Mouse (Mus musculus) induced T-regulatory cell, adult 2 months (primary cell): ENCODE results near the gene Lcmt1.

Source experiments
- DNase-seq: peaks from one replicate; pipeline ENCODE4 v3.0.0-alpha.2; 2012; ENCODE audit warnings: low read depth

The Lcmt1 gene

DNA sequence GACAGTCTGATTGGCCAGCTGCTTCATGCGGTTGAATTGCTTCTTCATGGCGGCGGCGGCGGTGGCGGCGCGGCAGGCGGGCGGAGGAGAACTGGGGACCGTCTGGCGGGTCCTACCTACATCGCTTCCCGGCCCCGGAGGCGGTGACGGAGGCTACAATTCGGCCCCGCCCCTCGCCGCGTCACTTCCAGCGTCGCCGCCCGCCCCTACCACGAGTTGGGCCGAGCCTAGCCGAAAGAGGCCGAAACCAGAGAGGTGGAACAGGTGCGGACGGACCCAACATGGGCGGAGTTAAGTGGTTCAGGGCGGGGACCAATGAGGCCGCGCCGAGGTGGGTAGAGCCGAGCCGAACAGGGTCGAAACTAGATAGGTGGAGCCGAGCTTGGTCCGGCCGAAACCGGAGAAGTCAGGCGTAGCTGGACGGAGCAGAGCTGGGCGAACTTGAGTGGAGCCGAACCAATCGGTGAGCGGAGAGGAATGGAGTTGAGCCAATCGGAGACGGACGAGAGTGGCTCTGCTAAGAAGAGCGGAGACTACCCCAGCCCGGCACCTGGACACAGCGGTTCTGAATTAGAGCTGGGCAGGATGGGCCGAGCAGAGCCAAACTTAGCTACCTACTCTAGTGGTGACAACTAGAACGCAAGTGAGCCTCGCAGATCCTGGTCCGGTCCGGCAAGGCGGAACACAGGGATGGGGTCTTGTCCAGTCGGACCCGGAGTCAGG lies at the start of gene Lcmt1, which contains the start of gene Arhgap17:
Gene Lcmt1 (plus strand): TSS at position 26 of the 723 bp plus-strand sequence.
Gene Arhgap17 (minus strand): TSS at position 157 of the 723 bp plus-strand sequence.
- peak; percentile 98 for DNase-seq

DNA sequence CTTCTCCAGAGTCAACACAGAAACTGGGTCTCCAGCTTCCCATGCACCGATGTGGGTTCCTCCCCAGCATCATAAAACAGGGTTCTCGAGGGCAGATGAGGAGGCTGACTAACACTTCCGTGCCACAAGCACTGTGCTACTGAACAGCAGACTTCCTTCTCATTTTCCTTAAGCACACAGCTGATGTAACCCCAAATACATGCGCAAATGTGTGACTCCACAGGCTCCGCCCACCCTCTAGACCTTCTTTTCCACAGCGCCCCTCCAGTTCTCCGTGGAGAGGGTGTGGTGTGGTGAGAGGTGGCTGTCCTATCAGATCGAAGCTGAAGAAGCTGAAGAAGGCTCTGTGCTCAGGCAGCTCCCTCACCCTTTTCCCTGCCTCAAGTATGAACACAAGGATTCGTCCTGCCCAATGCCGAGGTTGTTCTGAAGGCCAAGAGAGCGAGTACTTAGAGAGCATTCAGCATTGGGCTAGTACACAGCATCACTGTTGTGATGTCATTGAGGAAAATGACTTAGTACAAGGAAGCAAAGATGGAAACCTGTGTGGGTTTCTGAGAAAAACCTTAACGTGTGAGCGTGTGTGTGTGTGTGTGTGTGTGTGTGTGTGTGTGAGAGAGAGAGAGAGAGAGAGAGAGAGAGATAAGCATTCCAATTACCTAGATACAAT lies 47.0 kb upstream of the Lcmt1 start:
- peak; percentile 82 for DNase-seq

DNA sequence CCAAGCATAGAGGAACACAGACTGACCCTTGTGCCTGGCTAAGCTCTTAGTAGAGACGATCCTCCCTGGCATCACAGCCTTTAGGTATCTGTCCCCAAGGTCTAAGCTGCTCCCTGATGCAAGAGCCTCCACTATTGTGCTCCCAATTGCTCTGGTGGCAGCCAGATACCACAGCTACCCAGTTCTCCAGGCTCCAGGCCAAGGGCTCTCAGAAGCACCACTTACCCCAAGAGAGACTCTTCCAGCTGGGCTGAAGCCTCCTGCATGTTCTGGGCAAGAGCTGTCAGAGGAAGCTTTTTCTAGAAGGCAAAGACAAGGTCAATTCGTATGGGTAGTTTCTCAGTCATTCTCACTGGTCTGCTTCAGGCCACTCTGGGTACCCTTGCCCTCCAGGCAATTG lies 46.2 kb upstream of the Lcmt1 start:
- no peak for DNase-seq

DNA sequence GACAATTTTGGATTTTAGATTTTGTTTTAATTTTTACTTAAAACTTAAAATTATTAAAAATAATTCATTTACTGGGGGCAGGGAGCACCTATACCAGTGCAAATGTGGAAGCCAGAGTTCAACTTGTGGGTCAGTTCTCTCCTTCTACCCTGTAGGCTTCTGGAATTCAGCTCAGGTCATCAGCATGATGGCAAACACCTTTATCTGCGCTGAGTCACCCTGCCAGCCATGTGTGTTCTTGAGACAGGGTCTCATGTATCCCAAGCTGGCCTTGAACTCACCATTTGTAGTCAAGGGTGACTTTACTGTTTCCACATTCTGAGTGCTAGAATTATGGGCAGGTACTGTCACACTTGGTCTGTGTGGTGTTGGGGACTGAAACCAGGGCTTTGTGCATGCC lies 45.5 kb upstream of the Lcmt1 start:
- no peak for DNase-seq

DNA sequence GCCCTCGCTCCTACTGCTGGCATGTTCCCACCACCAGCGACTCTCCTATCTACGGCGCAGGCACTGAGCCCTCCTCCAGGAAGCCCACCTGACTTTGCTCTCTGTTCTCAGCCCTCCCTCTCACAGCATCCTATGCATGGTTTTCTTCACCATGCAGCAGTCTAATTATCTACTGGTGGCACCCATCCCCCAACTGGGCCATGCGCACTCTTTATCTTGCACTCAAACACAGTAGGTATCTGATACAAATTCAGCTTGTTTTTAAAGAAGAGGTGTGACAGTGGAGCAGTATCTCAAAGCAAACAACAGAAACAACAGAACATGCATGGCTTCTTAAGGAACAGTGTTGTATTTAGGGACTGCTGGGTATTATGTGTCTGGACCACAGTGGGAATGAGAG lies 43.5 kb upstream of the Lcmt1 start:
- DNase-seq, result no peak

DNA sequence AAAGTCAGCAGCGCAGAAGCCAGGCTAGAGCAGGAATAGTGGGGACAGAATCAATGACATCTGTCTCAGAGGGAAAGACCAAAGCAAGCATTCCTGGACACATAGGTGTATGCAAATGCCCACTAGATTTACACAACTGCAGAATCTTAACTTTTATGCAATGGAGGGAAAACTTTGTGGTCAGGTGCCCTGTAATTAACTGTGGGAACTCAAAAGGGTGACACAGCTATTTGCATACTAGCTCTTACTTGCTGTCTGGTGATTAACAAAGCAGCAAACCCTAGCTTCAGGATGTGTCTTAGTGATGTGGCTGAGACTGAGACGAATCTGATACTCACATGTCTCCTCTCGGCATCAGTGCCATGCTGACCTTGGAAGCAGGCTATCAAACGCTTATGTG lies 42.7 kb upstream of the Lcmt1 start:
- DNase-seq, result no peak

DNA sequence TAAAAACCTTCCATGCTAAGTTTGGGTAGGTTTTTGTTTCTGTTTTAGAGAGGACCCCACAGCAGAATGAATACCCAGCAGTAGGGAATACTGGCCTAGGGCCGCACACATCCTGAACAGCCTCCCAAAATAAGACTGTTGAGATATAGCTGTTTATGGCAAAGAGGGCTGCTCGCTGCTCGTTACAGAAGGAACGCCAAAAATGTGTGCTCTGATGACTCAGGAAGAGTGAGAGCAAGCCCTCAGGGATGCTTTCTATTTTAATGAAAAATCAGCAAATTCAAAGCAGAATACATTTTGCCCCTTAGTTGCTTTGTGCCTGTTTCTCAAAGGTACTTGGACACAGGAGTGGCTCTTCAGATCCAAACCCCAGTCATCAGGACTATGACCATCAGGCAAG lies 41.7 kb upstream of the Lcmt1 start:
- DNase-seq, result no peak

DNA sequence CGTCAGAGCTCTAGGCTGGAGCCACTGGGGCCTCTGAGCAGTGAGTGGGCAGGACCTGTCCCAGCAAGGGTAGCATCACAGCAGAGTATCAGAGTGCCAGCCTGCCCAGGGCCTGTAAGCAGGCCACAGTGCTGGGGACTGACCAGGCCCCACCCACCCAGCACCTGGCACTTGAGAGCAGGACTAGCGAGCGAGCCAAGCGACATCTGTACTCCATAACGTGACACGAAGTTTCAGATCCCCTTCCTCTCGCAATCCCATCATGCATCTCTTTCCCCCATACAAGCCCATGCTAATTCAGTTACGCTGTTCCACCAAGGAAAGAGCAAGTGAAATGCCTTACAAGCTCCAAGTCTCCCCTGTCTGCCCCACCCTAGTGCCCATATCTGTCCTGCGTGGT lies 39.1 kb upstream of the Lcmt1 start:
- no peak for DNase-seq

DNA sequence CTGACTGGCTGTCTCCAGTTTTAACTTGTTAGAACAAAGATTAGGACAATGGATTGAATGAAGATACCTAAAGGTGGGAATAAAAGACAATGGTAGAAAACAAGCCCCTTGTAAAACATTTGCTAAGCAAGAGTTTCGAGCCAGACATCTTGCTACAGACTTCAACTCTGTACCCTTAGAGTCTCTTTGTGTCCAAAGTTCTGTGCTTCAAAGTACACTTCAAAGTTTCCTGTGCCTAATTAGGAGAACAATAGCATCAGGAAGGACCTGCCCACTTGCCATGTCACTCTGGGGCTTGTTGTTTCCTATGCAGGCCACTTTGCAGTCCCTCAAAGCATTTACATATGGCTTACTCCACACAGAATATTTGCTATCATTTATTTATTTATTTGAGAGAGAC lies 33.3 kb upstream of the Lcmt1 start:
- no peak for DNase-seq

DNA sequence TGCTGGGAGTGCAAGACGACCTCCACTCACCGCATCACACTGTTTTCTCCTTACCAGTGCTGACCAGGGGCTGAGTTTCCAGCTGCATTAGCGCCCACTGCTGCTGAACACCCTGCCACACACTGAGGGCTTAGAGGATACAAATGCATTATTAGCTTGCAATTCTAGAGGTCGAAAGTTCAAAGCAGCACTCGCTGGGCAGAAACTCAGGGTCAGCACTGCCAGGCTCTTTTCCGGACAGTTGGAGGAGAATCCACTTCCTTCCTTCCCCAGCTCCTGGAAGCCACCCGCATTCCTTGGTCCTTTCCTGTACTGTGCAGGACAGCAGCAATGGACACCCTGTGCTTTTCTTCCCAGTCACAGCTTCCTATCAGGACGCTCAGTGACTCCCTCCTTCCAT lies 31.2 kb upstream of the Lcmt1 start:
- DNase-seq, result no peak

DNA sequence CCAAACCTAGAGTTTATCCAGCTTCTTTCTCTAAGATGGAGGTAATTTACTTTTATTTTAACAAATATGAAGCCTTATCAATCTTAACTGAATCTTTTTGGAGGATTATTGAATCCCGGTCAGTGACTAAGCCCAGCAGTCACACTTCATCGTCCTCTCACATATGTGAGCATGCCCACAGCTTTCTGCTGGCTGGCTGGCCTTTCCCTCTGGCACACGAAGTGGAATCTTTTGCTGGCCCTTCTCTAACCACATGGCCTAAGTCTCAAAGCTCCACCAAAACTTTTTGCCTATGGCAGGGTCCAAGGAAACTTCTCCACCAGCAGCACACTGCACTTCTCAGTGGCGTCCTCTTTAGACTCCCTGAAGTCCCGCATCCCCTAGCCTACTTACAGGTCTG lies 27.7 kb upstream of the Lcmt1 start:
- DNase-seq, result no peak

DNA sequence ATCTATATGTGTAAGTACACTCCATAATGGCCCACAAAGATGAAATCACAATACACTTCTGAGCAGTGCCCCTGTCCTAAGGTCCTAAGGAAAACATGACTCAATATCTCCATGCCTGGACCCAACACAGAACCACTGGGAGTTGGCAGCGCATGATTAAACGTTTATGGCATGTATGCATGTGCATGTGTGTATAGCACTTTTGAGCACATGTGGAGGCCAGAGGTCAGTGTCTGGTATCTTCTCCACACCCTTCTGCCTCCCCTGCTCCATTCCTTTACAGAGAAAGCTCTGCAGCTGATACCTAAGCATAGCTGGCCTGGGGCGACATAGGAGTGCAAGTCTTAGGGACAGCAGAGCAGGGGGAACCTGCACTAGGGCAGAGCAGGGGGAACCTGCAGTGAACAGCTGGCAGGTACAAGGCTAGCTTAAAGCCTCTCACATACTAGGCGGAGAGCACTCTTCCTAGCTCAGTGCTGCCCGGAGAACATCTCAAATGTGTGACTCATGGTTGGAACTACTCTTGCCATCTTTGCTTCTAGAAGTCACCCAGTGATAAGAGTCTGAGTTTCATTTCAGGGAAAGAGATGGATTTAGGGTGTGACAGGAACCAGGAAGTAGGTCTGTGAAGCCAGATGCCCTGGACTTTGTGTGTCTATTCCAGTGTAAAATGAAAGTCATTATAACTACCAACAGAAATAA lies 25.4 kb upstream of the Lcmt1 start:
- DNase-seq, result no peak

DNA sequence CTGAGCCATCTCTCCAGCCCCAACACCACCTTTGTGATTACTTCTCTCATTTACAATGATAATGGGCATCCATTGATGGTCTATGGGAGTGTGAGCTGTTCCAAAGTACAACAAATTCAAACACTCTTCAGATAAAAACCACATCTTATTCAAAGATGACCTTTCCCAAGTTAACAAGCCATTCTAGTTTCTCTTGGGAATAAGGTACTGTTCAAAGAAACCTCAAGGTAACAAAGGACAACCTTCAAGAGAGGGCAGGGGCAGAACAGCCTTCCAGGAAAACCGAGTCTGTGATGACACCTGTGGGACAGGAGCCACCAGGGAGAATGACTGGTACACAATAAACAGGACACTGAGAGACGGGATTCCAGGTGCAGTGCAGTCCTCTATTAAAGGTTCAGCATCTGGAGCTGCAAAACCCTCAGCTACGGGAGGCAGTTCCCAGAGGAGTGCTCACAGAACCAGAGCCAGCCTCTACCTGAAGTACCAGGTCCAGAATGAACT lies 24.5 kb upstream of the Lcmt1 start:
- DNase-seq, result no peak

DNA sequence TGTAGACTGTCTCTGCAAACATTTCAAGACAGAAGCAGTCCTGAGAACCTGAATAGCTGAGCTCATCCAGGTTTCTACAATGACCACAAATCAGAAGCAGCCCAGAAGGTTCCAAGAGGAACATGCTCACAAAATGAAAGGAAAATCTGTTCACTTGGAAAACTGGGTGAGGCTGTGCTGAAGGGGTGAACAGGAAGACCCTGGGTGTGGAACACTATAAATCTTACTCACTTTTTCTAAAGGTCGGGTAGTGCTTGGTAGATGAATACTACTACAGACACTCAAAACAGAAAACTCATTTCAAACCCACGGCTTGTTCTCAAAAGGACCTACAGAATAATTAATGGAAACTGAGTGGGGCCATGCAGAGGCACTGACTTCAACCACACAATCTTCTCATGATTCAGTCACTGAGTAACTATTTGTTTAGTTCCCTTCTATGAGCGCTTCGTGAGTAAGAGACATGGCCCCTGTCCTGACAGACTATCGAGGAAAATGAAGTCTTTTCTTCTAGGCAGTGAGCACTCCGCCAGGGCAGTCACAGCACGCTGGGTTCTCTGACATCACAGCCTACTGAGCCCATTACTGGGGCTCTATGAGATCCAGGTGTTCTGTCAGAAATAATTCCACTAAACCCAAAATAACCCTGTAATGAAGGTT lies 22.8 kb upstream of the Lcmt1 start:
- DNase-seq, result no peak

DNA sequence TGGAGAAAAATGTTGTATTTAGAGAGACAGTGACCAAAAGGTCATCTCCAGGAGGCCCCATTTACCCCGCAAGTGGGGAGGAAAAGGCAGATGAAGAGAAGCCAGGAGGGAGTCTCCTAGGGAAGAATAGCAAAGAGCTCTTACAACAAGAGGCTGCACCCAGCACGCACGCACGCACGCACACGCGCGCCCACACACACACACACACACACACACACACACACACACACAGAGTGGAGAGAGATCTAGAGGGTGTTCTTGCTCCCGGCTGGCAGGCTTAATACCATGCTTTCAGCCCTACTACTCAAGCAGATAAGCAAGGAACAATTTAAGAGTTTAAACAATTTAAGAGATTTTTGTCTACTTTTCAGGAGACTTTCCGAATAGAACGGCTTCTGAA lies 19.8 kb upstream of the Lcmt1 start:
- no peak for DNase-seq

DNA sequence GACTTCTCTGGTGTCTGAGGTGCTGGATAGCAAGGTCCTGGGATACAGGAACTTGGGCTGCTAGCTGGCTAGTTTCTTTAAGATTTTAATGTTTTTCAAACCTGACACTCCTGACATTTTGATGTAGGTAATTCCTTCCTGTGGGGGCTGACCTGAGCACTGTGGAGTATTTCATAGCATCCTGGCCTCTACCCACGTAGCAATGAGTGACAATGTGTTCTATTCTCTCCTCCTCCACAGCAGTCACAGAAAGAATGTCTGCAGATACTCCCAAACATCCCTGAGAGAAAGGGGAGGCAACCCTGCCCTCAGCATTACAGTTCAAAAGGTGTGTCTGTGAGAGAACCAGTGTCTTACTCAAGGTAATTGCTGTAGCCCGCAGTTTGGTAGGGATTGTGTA lies 19.3 kb upstream of the Lcmt1 start:
- no peak for DNase-seq

DNA sequence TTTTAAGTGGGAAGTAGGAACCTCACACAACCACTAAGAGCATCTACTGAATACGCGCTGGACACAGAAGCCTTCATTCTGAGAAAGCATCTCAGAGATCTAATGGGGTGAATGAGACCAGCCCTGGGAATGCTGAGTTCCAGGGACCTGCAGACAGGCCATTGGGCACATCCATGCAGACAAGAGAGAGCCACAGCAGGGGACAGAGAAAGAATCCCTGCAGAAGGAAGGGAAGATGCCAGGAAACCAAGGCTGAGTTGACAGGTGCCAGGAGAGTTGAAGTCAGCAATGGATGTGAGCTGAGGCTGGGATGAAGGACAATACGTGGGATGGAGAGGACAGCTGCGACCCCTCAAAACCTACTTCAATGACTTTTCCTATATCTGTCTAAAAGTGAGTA lies 16.5 kb upstream of the Lcmt1 start:
- DNase-seq, result no peak

DNA sequence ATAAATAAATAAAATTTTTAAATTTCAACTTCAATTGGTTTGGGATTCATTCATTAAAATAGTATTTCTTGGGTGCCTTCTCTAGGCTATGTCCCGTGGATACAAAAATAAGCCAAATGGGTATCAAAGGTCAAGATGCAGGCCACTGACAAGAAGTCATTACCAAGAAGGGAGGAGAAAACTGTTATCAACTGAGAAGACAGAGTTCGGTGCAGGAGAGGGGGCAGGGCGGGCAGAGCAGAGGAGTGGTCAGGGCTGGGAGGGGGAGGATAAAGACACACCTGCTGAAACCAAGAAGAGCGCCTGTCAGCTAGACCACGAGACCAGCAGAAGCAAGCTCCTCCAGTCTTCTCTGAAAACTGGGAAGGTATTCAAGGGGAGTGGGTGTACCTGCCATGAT lies 15.7 kb upstream of the Lcmt1 start:
- no peak for DNase-seq

DNA sequence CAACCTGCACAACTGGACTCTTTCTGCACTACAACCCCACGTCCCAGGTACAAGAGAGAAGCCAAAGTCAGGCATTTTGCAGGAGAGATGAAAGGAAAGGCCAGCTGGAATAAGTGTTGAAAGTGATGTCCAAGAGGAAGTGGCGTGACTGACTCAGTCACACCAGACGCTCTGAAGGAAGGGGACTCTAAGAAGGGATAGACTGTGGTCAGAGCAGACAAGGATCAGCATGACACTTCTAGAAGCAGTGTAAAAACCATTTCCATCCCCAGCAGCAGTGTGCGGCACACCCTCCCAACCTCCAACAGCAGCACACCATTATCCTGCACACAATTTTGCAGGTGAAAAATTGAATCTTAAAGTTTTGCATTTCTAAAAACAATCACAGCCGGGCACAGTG lies 15.2 kb upstream of the Lcmt1 start:
- DNase-seq, result no peak

DNA sequence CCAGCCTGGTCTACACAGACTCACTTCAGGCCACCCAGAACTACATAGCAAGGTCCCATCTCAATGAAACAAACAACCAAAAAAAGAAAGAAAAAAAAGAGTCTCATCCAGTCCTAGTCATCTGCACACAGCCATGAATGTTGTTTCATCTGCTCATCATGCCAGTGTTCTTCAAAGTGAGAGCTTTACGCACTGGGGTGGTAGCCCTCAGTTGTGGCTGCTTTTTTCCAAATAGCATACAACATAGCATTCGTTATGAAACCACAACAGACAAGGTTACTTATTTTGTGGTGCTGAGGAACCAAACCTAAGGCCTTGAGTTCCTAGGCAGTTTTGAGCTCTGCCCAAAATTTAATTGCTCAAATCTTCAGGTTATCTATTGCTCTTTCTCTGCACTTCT lies 14.7 kb upstream of the Lcmt1 start:
- no peak for DNase-seq

DNA sequence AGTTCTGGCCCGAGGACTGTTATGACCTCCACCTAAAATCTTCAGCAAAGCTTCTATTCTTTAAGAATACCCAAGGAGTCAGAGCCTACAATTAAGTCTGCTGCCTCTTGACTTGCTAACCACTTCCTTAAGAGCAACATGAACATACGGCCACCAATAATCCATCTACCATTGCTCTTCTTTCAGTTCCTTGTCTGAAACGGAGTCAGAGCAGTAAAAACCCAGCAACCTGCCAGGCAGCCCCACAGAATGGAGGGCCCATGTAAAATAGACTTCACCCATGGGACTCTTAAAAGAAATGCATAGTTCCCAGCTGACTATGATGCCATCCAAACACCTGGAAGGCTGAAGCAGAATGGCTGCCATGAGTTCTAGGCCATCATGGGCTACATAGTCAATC lies 13.4 kb upstream of the Lcmt1 start:
- DNase-seq, result no peak

DNA sequence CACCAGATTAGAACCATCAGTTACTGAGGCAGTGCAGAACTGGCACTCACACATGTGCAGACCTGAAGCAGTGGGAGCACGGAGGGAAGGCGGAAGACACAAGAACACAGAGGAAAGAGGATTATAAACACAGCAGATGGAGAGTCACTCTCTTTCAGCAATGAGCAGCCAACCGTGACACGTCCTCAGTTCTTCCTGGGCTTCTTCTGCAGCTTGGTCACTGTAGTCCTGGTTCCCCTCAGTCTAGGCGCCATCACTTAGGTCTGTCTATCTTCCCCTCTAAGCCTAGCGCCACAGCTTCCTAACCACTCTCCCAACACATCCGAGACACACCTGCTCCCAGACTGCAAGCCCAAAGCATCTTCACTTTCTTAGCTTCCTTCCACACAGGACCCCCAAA lies 10.5 kb upstream of the Lcmt1 start:
- DNase-seq, result no peak

DNA sequence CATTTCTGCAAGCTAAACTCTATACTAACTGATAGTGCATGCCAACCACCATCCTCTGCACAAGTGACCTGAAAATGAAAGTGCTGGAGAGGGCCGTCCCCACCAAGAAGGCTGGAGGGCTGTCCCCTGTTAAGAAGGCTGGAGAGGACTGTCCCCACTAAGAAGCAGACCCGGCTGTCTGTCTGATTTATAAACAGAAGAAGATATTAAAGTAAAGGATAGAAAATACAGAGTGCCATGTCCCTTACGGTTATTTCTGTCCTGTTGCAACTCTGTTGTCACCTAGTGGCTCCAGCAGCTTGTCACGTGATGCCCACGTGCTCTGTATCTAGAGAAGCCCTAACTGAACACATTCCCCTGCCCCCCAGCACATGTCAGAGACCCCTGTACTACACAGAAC lies 9.4 kb upstream of the Lcmt1 start:
- DNase-seq, result no peak
